Mouse (Mus musculus) bone marrow macrophage, adult 2 months (primary cell): ENCODE data around the gene Ces1h. TPM values are rescaled to one million over a fixed set of nuclear protein-coding genes. Genes with fewer than 3 reads are reported as not detected.
"Not testable (repeated sequence)": the region's sequence is repeated elsewhere in the genome, so short reads cannot be mapped to it uniquely, and the experiment has no call there.

Experiments
- H3K27ac ChIP-seq: 2 replicates; pipeline ENCODE4 v1.5.1; 2012; ENCODE audit warnings: low read depth, low read length; ENCODE audit not compliant: insufficient read depth
- H3K4me1 ChIP-seq: 2 replicates; pipeline ENCODE4 v1.6.1; 2012; ENCODE audit warnings: low read length; ENCODE audit not compliant: control insufficient read depth, insufficient read depth
- H3K4me3 ChIP-seq: 2 replicates; pipeline ENCODE4 v1.5.1; 2012; ENCODE audit warnings: mild to moderate bottlenecking, low read length, moderate library complexity; ENCODE audit not compliant: insufficient read depth
- CTCF ChIP-seq: IDR thresholded peaks from 2 replicates; pipeline ENCODE4 v1.5.1; 2012; ENCODE audit warnings: low read depth, mild to moderate bottlenecking, low read length, moderate library complexity
- POLR2A ChIP-seq: IDR thresholded peaks from 2 replicates; pipeline ENCODE4 v1.6.1; 2012; ENCODE audit warnings: mild to moderate bottlenecking, low read depth, low read length, borderline replicate concordance
- polyA plus RNA-seq: library from polyadenylated mRNA; stranded (reverse); fragments of >200 nt; gene quantifications from 2 replicates; pipeline ENCODE4 v1.2.4, GENCODE M21; 2012; ENCODE audit not compliant: missing spikeins, insufficient read depth, insufficient read length

The Ces1h gene
- not detected in 2 replicates for polyA plus RNA-seq

- Histone ChIP-seq H3K4me3 (no peak within 1 kb of the TSS), H3K4me1 (no peaks in the 10 kb centered on the region), H3K27ac (no peak within 1 kb of the TSS)
- no peak for TF ChIP-seq CTCF
- TF ChIP-seq POLR2A: no peak
Measured at GRCm38 (mm10) chr8:93379625-93380024, at the start of gene Ces1h. Ces1h (minus strand) TSS chr8:93379725.

DNA sequence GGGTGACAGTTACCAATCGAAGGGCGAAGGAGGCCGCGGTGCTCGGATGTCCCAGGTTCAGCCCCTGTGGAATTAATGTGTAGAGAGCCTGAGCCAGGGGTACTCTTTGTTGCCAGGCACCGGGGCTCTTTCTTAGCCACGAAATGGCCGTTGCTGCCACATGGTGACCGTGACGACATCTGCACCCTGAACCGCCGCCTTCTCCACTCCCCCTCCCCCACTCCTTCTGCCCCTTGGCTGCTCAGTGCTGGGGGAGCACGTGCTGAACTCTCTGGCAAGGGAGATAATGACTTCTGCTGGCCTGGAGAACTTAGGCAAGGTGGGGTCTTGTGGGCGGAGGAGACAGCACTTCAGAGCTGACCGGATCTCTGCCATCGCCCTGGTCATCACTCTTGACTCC lies 47.7 kb upstream of the Ces1h start:
- no peak overlapping the region for H3K4me3 ChIP-seq
- H3K4me1 ChIP-seq: no peaks in the 10 kb centered on the region
- no peak overlapping the region for H3K27ac ChIP-seq
- no peak for TF ChIP-seq CTCF
- no peak for TF ChIP-seq POLR2A

DNA sequence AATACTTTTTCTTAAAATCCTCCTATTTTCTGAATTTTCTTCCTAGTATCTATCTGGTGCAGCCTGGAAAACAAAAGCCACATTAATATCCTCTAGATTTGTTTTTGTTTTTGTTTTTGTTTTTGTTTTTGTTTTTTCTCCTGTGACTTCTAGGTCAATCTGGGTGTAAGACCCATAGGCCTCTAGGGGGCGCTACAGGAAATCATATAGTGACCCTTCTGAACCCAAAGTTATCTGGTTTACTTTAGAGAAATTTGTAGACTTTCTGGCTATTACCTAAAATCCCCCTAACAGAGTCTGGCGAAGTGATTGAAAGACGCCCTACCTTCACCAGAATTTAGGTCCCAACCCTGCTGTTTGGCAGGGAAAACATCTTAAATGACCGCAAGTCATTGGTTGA lies 35.9 kb upstream of the Ces1h start:
- Histone ChIP-seq H3K4me1 (no peaks in the 10 kb centered on the region), H3K4me3 (no peak overlapping the region), H3K27ac (no peak overlapping the region)
- TF ChIP-seq POLR2A: no peak
- TF ChIP-seq CTCF: no peak

GRCm38 (mm10) chr8:93408830-93409229 lies 29.3 kb upstream of the Ces1h start:
- no peak overlapping the region for H3K4me3 ChIP-seq
- H3K27ac ChIP-seq: no peak overlapping the region
- H3K4me1 ChIP-seq: no peaks in the 10 kb centered on the region
- TF ChIP-seq CTCF (no peak), POLR2A (no peak)

DNA sequence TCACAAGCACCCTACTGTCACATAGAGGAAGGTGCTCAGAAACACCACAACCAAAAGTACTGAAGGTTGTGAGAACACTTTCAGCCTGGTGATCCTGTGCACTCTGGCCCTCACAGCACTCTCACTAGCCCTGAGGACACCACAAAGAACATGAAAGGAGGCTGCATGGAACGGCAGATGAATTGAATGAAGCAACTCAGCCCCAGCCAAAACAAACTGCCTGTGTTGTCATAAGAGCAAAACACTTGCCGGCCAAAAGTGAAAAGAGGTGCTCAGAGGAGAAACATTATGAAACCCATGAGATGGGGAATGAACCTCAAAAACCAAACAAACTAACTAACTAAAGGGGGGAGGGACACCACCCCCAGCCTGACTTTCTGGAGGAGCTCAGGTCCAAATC lies 20.2 kb upstream of the Ces1h start:
- no peak overlapping the region for H3K27ac ChIP-seq
- no peaks in the 10 kb centered on the region for H3K4me1 ChIP-seq
- no peak for TF ChIP-seq POLR2A
- no peak for TF ChIP-seq CTCF
- H3K4me3 ChIP-seq: no peak overlapping the region

GRCm38 (mm10) chr8:93398044-93398443 lies 18.5 kb upstream of the Ces1h start:
- Histone ChIP-seq H3K27ac (no peak overlapping the region), H3K4me1 (no peaks in the 10 kb centered on the region), H3K4me3 (no peak overlapping the region)
- TF ChIP-seq POLR2A: no peak
- TF ChIP-seq CTCF: no peak

- not testable (repeated sequence) for H3K27ac ChIP-seq, H3K4me3 ChIP-seq, H3K4me1 ChIP-seq
Measured at GRCm38 (mm10) chr8:93394079-93394619, 14.6 kb upstream of the Ces1h start.

DNA sequence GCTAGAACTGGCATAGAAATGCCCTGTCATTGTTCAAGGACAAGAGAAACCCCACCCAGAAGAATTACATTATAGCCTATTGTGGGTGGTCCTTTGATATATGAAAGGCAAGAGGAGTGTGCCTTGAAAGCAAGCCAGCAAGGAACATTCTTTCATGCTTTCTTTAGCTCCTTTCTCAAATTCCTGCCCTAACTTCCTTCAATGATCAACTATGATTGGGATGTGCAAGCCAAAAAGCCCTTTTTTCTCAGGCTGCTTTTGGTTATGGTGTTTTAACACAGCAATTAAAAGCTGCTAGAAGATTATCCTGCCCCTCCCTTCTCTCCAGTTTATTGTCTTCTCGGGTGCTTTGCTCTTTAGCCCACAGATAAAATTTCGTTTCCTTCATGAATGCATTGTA lies 10.0 kb downstream of the Ces1h start:
- no peak overlapping the region for H3K27ac ChIP-seq
- TF ChIP-seq CTCF: no peak
- no peak for TF ChIP-seq POLR2A
- no peaks in the 10 kb centered on the region for H3K4me1 ChIP-seq

GRCm38 (mm10) chr8:93360113-93360512 lies 19.4 kb downstream of the Ces1h start:
- no peaks in the 10 kb centered on the region for H3K4me1 ChIP-seq
- H3K27ac ChIP-seq: no peak overlapping the region
- no peak overlapping the region for H3K4me3 ChIP-seq
- TF ChIP-seq CTCF: no peak
- TF ChIP-seq POLR2A: no peak

More for the DNA sequence above, 10.0 kb downstream of the Ces1h start:
- no peak overlapping the region for H3K4me3 ChIP-seq

DNA sequence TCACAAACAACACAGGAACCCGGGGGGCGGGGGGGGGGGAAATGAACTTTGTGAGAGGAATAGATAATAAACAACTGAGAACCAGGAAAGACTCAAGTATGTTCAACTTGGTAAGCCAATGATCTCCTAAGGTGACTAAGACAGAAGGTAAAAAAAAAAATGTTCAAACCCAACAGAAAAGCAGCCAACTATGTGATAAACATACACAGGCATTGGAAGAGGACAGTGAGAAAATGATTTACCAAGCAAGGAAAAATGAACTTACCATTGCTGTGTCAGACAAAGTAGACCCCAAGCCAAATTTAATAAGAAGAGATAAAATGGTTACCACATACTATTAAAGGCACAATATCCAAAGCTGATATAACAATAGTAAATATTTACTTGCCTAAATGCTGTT lies 40.0 kb downstream of the Ces1h start:
- H3K4me1 ChIP-seq: no peaks in the 10 kb centered on the region
- no peak for TF ChIP-seq CTCF
- no peak for TF ChIP-seq POLR2A
- H3K27ac ChIP-seq: no peak overlapping the region
- H3K4me3 ChIP-seq: no peak overlapping the region

DNA sequence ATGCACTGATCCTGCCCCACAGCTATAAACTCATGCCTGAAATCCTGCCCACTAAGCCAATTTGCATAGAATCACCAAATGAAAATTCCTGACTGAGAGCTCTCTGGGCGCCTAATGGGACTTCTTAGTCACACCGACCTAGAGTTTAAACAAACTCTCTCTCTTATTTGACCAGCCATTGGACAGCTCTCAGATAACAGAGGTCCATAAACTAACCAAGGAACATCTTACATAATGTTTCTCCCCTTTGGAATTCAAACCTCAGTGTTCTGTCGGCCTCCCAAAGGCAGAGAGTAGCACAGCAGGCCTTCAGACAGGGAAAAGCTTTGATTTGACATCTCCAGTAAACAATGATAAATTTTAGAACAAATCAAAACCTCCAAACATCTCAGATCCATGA lies 42.3 kb downstream of the Ces1h start, which contains the start of gene Ces1g:
Gene Ces1g (minus strand): TSS at position 102 of the 400 bp plus-strand sequence.
- TF ChIP-seq CTCF (no peak), POLR2A (no peak)
- H3K27ac ChIP-seq: no peak within 1 kb of the TSS
- H3K4me3 ChIP-seq: no peak within 1 kb of the TSS
- H3K4me1 ChIP-seq: no peaks in the 10 kb centered on the region
